Comparison of ENCODE assay signal across 8 mouse cellular contexts in the genomic region with DNA sequence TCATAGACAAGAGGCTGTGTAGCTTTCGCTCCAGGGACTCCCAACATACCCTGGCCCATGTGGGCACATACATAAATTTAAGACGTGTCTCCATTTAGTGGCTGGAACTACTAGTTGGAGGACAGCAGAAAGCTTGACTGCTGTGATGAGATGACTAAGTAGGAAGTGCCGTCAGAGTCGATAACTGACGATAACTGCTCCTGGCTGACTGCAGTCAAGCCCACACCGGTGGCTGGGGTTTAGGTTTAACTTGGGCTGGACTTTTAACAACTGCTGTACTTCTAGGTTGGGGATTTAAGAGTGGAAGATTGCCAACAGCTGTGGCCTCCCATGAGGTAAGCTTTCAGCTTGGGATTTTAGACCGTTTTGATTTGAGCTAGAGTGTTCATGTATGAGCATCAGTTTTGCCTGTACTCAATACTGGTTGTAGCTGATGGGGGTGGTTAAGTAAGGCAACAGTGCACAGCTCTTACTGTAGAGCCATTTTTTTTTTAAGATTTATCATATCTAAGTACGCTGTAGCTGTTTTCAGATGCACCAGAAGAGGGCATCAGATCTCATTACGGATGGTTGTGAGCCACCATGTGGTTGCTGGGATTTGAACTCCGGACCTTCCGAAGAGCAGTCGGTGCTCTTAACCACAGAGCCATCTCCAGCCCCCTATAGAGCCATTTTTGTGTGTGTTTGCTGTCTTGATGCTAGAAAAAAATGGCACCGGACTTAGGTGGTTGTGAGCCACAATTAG. TPM values are rescaled to one million over a fixed set of nuclear protein-coding genes. Genes with fewer than 3 reads are reported as not detected.
DNase-seq lines count a peak whose midpoint lies in the region; ATAC-seq and TF ChIP-seq lines count a peak whose summit lies in the region.

No protein-coding gene starts in this region.

- under 1% methylated on average over 13 of the region's 13 CpGs for WGBS in heart, postnatal 0 days
- under 1% methylated on average over 13 of the region's 13 CpGs for WGBS in midbrain, embryonic 16.5 days

- peak overlapping the region; percentile 81 for H3K4me2 ChIP-seq in heart, postnatal 0 days (ENCODE audit: low read depth, low read length)
- peak overlapping the region; percentile 75 for H3K4me2 ChIP-seq in midbrain, embryonic 16.5 days (ENCODE audit: low read length)

- peak overlapping the region; percentile 90 for H3K4me3 ChIP-seq in cortical plate, adult 2 months (ENCODE audit: insufficient read depth, low read length)
- H3K4me3 ChIP-seq in heart, postnatal 0 days (ENCODE audit: low read depth, low read length): peak overlapping the region; percentile 80
- peak overlapping the region; percentile 74 for H3K4me3 ChIP-seq in midbrain, embryonic 16.5 days (ENCODE audit: low read depth, low read length)

- DNase-seq in 416B (ENCODE audit: low read depth): peak; percentile 80
- peak; percentile 64 for DNase-seq in CD4-positive helper T cell, adult 2 months (ENCODE audit: low read depth, low spot score)
- DNase-seq in heart, postnatal 0 days (ENCODE audit: low spot score): no peak
- peak; percentile 36 to 47 for DNase-seq in kidney, postnatal 36 days
- DNase-seq in ovary, postnatal 36 days (ENCODE audit: low spot score): no peak
- DNase-seq in layer of hippocampus, postnatal 36 days: no peak

- no peaks in the 10 kb centered on the region for H3K9me3 ChIP-seq in heart, postnatal 0 days (replicated peaks; ENCODE audit: control insufficient read depth, low read length)
- no peaks in the 10 kb centered on the region for H3K9me3 ChIP-seq in midbrain, embryonic 16.5 days (replicated peaks; ENCODE audit: control insufficient read depth, low read length, poor library complexity, severe bottlenecking)

- ATAC-seq in heart, postnatal 0 days (ENCODE audit: insufficient read depth, low read depth): no peak
- ATAC-seq in midbrain, embryonic 16.5 days: no peak; the same call in 1 of the 2 replicates

- no peaks in the 10 kb centered on the region for H3K27me3 ChIP-seq in heart, postnatal 0 days (ENCODE audit: control insufficient read depth, insufficient read depth, low read length)
- no peaks in the 10 kb centered on the region for H3K27me3 ChIP-seq in midbrain, embryonic 16.5 days (ENCODE audit: control insufficient read depth, insufficient read depth, low read depth, low read length)

- no peak for TF ChIP-seq CTCF in cortical plate, adult 2 months (IDR thresholded peaks at IDR 0.05; ENCODE audit: extremely low read depth, insufficient read depth, low read length)
- TF ChIP-seq CTCF in heart, postnatal 0 days (IDR thresholded peaks at IDR 0.05; ENCODE audit: low read depth): no peak

- H3K4me1 ChIP-seq in cortical plate, adult 2 months (ENCODE audit: control insufficient read depth, insufficient read depth, low read length): no peaks in the 10 kb centered on the region; the same call in none of the 2 replicates
- H3K4me1 ChIP-seq in heart, postnatal 0 days (ENCODE audit: control insufficient read depth, insufficient read depth): peaks cover 12% of the 10 kb centered on the region
- peaks cover 37% of the 10 kb centered on the region for H3K4me1 ChIP-seq in midbrain, embryonic 16.5 days (ENCODE audit: control insufficient read depth, insufficient read depth, low read length)

- no peak for TF ChIP-seq EP300 in heart, postnatal 0 days (IDR thresholded peaks at IDR 0.05; ENCODE audit: low read depth)

- peaks cover 46% of the 10 kb centered on the region for H3K36me3 ChIP-seq in heart, postnatal 0 days (replicated peaks; ENCODE audit: control insufficient read depth, insufficient read depth, low read length)
- H3K36me3 ChIP-seq in midbrain, embryonic 16.5 days (ENCODE audit: control insufficient read depth, insufficient read depth, low read length): peaks cover 18% of the 10 kb centered on the region

- no peak for TF ChIP-seq POLR2A in cortical plate, adult 2 months (IDR thresholded peaks at IDR 0.05; ENCODE audit: extremely low read depth, insufficient read depth, low read length)

- H3K9ac ChIP-seq in heart, postnatal 0 days (replicated peaks; ENCODE audit: low read depth, low read length): peak overlapping the region; percentile 73
- H3K9ac ChIP-seq in midbrain, embryonic 16.5 days (ENCODE audit: low read depth, low read length): peak overlapping the region; percentile 96

- H3K27ac ChIP-seq in cortical plate, adult 2 months (ENCODE audit: insufficient read depth, low read length): peak overlapping the region; percentile 96
- H3K27ac ChIP-seq in heart, postnatal 0 days (ENCODE audit: low read depth): peak overlapping the region; percentile 88
- H3K27ac ChIP-seq in midbrain, embryonic 16.5 days (ENCODE audit: low read length): peak overlapping the region; percentile 96

RNA-seq across cellular contexts. Expression of a gene that starts 29.2 kb away (rescaled TPM):
- 23.4 and 23.5 TPM in 2 replicates for polyA plus RNA-seq in cortical plate, adult 2 months (2012; rRNA removed)
- 6.4 and 7.7 TPM in 2 replicates for total RNA-seq in heart, postnatal 0 days (2014; rRNA removed; ENCODE audit: low replicate concordance)
- polyA plus RNA-seq in heart, postnatal 0 days (2015; fragmentation: Nextera tagmentation; extraction: Ambion mirVana): 2.6 and 3.0 TPM in 2 replicates
- polyA plus RNA-seq in midbrain, embryonic 16.5 days (2015; fragmentation: Nextera tagmentation; extraction: Ambion mirVana): 43.5 and 43.7 TPM in 2 replicates
- 10 to 100 TPM; 13.1 to 13.9 TPM for total RNA-seq in layer of hippocampus, postnatal 36 days (2021)

RNA-seq across cellular contexts. Expression of a gene that starts 44.8 kb away (rescaled TPM):
- 19.7 and 22.1 TPM in 2 replicates for polyA plus RNA-seq in cortical plate, adult 2 months (2012; rRNA removed)
- 33.6 and 33.9 TPM in 2 replicates for total RNA-seq in heart, postnatal 0 days (2014; rRNA removed; ENCODE audit: low replicate concordance)
- polyA plus RNA-seq in heart, postnatal 0 days (2015; fragmentation: Nextera tagmentation; extraction: Ambion mirVana): 9.3 and 9.6 TPM in 2 replicates
- polyA plus RNA-seq in midbrain, embryonic 16.5 days (2015; fragmentation: Nextera tagmentation; extraction: Ambion mirVana): 10.0 and 10.2 TPM in 2 replicates
- 1 to 10 TPM; 7.7 to 8.1 TPM for total RNA-seq in layer of hippocampus, postnatal 36 days (2021)

RNA-seq across cellular contexts. Expression of a gene that starts 45.0 kb away (rescaled TPM):
- 36.2 and 39.3 TPM in 2 replicates for polyA plus RNA-seq in cortical plate, adult 2 months (2012; rRNA removed)
- 11.1 and 36.0 TPM in 2 replicates for total RNA-seq in heart, postnatal 0 days (2014; rRNA removed; ENCODE audit: low replicate concordance)
- 38.9 and 40.6 TPM in 2 replicates for polyA plus RNA-seq in heart, postnatal 0 days (2015; fragmentation: Nextera tagmentation; extraction: Ambion mirVana)
- 20.4 and 20.6 TPM in 2 replicates for polyA plus RNA-seq in midbrain, embryonic 16.5 days (2015; fragmentation: Nextera tagmentation; extraction: Ambion mirVana)
- total RNA-seq in layer of hippocampus, postnatal 36 days (2021): 10 to 100 TPM; 16.5 to 17.1 TPM

RNA-seq across cellular contexts. Expression of a gene that starts 52.5 kb away (rescaled TPM):
- polyA plus RNA-seq in cortical plate, adult 2 months (2012; rRNA removed): 3,210 and 3,262 TPM in 2 replicates
- 704 and 828 TPM in 2 replicates for total RNA-seq in heart, postnatal 0 days (2014; rRNA removed; ENCODE audit: low replicate concordance)
- polyA plus RNA-seq in heart, postnatal 0 days (2015; fragmentation: Nextera tagmentation; extraction: Ambion mirVana): 1,871 and 2,053 TPM in 2 replicates
- polyA plus RNA-seq in midbrain, embryonic 16.5 days (2015; fragmentation: Nextera tagmentation; extraction: Ambion mirVana): 4,809 and 4,815 TPM in 2 replicates
- 1,000 to 10,000 TPM; 1,774 to 1,889 TPM for total RNA-seq in layer of hippocampus, postnatal 36 days (2021)

Comparison
In these comparisons a context has a peak if more than half of its experiments do, and no peak if none do; other contexts are left out.
1. DNase-seq: peak in 416B (single experiment), CD4-positive helper T cell, adult 2 months (single experiment) and kidney, postnatal 36 days (2 of 2); none in heart, postnatal 0 days (single experiment), ovary, postnatal 36 days (single experiment) and layer of hippocampus, postnatal 36 days (0 of 2).
2. Peak in every context shown above with its lines, with median percentiles within 50 percentile points of each other: H3K27ac ChIP-seq and H3K4me3 ChIP-seq.